Mouse (Mus musculus) ovary, adult 10 weeks (tissue): ENCODE measurements around the gene Fam240b. TPM values are rescaled to one million over a fixed set of nuclear protein-coding genes. Genes with fewer than 3 reads are reported as not detected.

Experiments
- polyA plus RNA-seq: library from polyadenylated mRNA; stranded (reverse); fragments of 350-450 nt; fragmentation: Illumina TruSeq; extraction: RNeasy Lipid Tissue Mini Kit (QIAGEN cat#74804); gene quantifications from one replicate; pipeline ENCODE4 v1.2.3, GENCODE M21; 2014

The Fam240b gene
- not detected for polyA plus RNA-seq

DNA sequence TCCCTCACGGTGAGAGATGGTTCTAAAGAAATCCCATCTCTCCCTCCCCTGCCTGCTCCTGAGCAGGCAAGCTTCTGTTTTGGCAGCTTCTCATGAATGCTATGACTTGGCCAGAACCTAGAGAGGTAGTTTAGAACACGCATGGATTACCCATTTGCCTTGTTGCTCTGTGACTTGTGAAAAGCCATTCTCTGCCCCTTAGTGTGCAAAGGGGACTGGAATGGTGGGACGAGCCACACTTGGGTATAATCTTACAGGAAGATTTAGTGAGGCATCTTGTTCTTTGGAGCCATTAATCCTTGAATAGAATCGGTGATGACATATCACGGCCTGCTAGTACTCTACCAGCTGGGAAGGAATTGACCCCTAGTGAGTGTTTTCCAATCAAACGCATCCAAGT lies at the start of gene Fam240b:
Gene Fam240b, minus strand, starts transcription at position 101 of the 400 bp plus-strand sequence.

DNA sequence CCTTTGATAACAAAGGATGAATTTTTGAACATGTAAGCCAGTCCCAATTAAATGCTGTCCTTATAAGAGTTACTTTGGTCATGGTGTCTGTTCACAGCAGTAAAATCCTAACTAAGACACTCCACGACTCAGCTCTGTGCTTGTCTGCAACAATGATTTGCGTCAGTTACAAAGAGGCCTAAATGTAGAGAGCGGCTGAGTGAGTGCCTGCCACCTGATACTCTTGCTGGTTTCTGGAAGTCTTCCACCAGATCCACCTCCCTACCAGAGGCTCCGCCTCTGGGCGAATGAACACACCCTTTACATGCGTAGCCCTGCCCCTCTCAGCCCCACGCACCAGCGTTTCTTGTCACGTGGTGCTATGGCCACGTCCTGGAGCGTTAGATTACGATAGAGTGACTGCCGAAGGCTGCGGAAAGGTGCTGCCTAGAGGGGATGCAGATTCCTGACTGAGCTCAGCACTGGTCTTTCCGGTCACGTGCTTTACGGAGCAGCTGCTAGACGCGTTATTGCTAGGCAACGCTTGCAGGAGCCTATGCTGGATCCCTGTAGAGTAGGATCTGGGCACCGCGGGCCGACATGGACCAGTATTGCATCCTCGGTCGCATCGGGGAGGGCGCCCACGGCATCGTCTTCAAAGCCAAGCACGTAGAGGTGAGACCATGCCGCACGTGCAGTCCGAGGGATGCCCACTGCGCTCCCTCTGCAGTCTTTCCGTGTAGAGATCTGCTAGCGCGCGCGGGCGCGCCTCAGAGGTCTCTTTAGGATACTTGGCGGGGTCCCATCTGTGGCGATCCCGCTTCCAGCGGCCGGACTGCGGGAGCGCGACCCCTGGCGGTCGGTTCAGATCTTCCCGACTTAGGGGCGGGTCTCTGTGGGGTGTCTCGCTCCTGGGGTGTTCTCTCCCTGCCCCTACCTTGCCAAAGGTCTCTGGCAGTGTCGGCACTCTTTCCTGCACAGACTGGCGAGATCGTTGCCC lies 65.3 kb downstream of the Fam240b start, which contains the start of gene Cdk20:
Gene Cdk20, plus strand, starts transcription at position 298 of the 979 bp plus-strand sequence.

Other genes starting within 250 kb of the Fam240b start
- gene Cdc14b, start 222.5 kb downstream of the Fam240b start, polyA plus RNA-seq: 16.5 TPM
- 118 TPM for gene Aaed1, start 185.1 kb downstream of the Fam240b start, polyA plus RNA-seq
- 644 TPM for gene Ctsl, start 126.9 kb downstream of the Fam240b start, polyA plus RNA-seq
- gene Cdk20, start 65.5 kb downstream of the Fam240b start, polyA plus RNA-seq: 2.0 TPM